Mouse (Mus musculus) small intestine, adult 2 months (tissue): Measurements from ENCODE around the gene Ap3d1. TPM values are rescaled to one million over a fixed set of nuclear protein-coding genes. Genes with fewer than 3 reads are reported as not detected.

Experiments used
- H3K27ac ChIP-seq: fragments of 200-500 bp; 2 replicates; pipeline ENCODE4 v1.5.1; 2012; ENCODE audit warnings: low read depth, low read length, control low read depth, inconsistent platforms; ENCODE audit not compliant: insufficient read depth
- H3K27me3 ChIP-seq: fragments of 200-500 bp; 2 replicates; pipeline ENCODE4 v1.6.1; 2012; ENCODE audit warnings: mild to moderate bottlenecking, moderate library complexity, low read length, inconsistent platforms; ENCODE audit not compliant: control insufficient read depth, insufficient read depth
- H3K36me3 ChIP-seq: fragments of 200-500 bp; 2 replicates; pipeline ENCODE4 v1.6.1; 2012; ENCODE audit warnings: mild to moderate bottlenecking, low read length, control low read depth, inconsistent platforms; ENCODE audit not compliant: control insufficient read depth, insufficient read depth
- H3K4me1 ChIP-seq: fragments of 200-500 bp; 2 replicates; pipeline ENCODE4 v1.6.1; 2012; ENCODE audit warnings: low read length, inconsistent platforms, mixed read lengths; ENCODE audit not compliant: control insufficient read depth, insufficient read depth, insufficient read length
- H3K4me3 ChIP-seq: fragments of 200-500 bp; 2 replicates; pipeline ENCODE4 v1.5.1; 2012; ENCODE audit warnings: low read depth, mild to moderate bottlenecking, control low read depth, inconsistent platforms, low read length, moderate library complexity
- CTCF ChIP-seq: fragments of 200-500 bp; IDR thresholded peaks from 2 replicates; pipeline ENCODE4 v1.5.1; 2012; ENCODE audit warnings: low read depth, mild to moderate bottlenecking, control low read depth, inconsistent platforms, low read length, moderate library complexity, mixed read lengths; ENCODE audit not compliant: insufficient replicate concordance, insufficient read length; ENCODE audit errors: extremely low read depth
- POLR2A ChIP-seq: fragments of 200-500 bp; IDR thresholded peaks from 2 replicates; pipeline ENCODE4 v1.6.1; 2012; ENCODE audit warnings: low read depth, mild to moderate bottlenecking, control low read depth, inconsistent platforms, low read length, moderate library complexity
- WGBS: fragments of 180-500 bp; shearing (Covaris S2); methylation state at CpG from one replicate; pipeline ENCODE4 v1.1.7; 2018; 5-methylcytosine and 5-hydroxymethylcytosine counted together
- polyA plus RNA-seq: library from polyadenylated mRNA; depleted of rRNA; stranded (reverse); fragments of >200 nt; gene quantifications from 2 replicates; pipeline ENCODE4 v1.2.3, GENCODE M21; 2012

Ap3d1 gene
- polyA plus RNA-seq, 1 experiment: 110 TPM

DNA sequence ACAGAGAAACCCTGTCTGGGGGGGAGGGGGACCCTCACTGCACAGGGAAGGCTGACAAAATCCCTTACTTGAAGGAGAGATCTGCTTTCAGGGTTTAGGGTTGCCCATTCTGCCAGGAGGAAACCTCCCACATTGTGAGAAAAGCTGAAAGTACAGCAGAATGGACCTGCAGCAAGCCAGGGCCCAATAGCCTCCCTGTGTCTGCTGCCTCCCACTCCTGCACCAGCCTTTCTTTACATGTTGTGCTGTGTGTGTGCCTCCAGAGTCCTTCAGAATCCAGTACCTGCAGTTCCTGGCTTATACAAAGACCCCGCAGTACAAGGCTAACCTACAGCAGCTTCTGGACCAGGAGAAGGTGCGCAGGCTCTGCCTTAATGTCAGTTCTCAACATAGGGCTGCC lies 42.2 kb upstream of the Ap3d1 start:
- TF ChIP-seq POLR2A: no peak
- H3K27ac ChIP-seq: no peak overlapping the region
- no peaks in the 10 kb centered on the region for H3K4me1 ChIP-seq
- no peaks in the 10 kb centered on the region for H3K27me3 ChIP-seq
- peaks cover 92% of the 10 kb centered on the region for H3K36me3 ChIP-seq
- no peak overlapping the region for H3K4me3 ChIP-seq
- 100% methylated on average over 2 of the region's 2 CpGs for WGBS

DNA sequence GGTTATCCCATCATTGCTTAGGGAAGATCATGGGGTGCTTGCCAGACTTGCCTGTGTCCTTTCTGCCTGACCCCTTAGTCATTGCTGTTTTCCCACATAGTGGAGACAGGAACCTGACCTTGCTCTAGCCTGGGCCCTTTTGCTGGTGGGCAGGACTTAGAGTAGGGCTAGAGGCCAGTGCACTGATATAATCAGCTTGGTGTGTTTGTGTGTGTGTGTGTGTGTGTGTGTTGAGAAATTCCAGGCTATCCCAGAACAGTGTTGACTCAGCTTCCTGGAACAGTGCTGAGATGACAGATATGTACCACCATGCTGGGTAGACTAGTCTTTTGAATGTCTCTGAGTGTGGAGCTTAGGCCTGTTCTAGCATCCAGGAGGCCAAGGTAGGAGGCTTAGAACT lies 37.5 kb upstream of the Ap3d1 start:
- peaks cover 91% of the 10 kb centered on the region for H3K36me3 ChIP-seq

DNA sequence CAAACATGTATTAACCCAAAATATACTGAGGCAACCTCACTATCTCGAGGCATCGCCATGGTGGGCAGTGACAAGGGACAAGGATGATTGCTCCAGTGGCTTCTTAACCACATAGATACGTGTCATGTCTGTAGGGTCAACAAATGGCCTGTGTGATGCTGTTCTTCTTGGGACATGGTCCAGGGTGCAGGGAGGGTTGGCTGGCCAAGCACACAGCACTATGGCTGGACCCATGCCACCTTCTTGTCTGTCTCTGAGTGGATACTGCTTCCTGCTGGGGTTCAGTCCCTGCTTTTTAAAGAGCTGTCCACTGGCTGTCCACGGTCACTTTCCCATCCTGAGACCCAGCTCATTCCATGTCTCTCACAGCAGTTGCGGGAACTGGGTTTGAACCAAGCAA lies 35.1 kb upstream of the Ap3d1 start:
- peaks cover 91% of the 10 kb centered on the region for H3K36me3 ChIP-seq
- TF ChIP-seq CTCF: no peak
- TF ChIP-seq POLR2A: no peak

More for the DNA sequence above, 37.5 kb upstream of the Ap3d1 start:
- TF ChIP-seq CTCF: no peak
- no peak for TF ChIP-seq POLR2A
- Histone ChIP-seq H3K4me1 (no peaks in the 10 kb centered on the region), H3K27me3 (no peaks in the 10 kb centered on the region), H3K27ac (no peak overlapping the region), H3K4me3 (no peak overlapping the region)

DNA sequence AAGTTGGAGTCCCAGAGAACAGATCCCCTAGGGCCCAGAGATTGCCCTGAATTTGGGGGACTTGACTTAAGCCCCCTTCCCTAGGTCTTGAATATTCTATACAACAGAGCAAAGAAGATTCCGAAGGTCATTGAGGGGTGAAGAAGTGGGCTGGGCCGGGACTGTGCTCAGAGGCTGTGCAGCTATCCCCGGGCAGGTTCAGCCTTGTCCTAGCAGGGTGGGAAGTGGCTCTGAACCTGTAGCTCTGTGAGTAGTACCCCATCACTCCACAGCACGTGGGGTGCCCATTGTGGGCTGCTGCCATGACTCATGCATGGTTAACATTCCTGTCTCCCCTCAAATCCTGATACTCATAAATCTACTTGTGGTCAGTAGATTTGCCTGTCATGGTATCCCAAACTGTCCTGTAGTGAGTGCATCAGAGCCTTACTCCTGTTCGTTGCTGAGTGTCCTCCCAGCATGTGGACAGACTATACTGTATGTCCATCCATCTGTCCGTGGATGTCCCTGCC lies 34.4 kb upstream of the Ap3d1 start:
- H3K36me3 ChIP-seq: peaks cover 90% of the 10 kb centered on the region
- TF ChIP-seq CTCF (no peak), POLR2A (no peak)
- H3K27me3 ChIP-seq: no peaks in the 10 kb centered on the region
- no peak overlapping the region for H3K27ac ChIP-seq
- peaks cover 3% of the 10 kb centered on the region; the same call in 1 of the 2 replicates for H3K4me1 ChIP-seq
- WGBS: 88% methylated on average over 6 of the region's 6 CpGs
- no peak overlapping the region for H3K4me3 ChIP-seq

More for the DNA sequence above, 35.1 kb upstream of the Ap3d1 start:
- H3K4me3 ChIP-seq: no peak overlapping the region
- no peaks in the 10 kb centered on the region for H3K27me3 ChIP-seq
- peaks cover 3% of the 10 kb centered on the region; the same call in 1 of the 2 replicates for H3K4me1 ChIP-seq
- H3K27ac ChIP-seq: no peak overlapping the region
- WGBS: 94% methylated on average over 5 of the region's 5 CpGs

DNA sequence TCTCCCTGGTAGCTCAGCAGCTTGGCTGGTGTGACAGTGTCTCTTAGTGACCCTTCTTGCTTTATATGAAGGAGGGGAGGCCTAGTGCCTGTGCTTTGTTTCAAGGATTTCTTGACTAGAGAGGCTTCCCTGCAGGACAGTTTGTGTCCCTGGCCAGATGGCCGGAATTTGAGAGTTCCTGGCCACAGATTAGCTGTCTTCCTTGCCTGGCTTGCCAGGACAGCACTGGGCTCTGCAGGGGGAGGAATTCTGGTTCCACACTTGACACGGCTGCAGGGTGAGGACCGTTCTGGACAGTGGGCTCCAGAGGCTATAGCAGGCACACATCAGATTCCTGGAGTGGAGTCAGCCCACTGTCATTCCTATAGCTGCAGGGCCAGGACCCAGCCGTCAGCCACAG lies 33.7 kb upstream of the Ap3d1 start:
- WGBS: 94% methylated on average over 4 of the region's 4 CpGs
- peaks cover 90% of the 10 kb centered on the region for H3K36me3 ChIP-seq

DNA sequence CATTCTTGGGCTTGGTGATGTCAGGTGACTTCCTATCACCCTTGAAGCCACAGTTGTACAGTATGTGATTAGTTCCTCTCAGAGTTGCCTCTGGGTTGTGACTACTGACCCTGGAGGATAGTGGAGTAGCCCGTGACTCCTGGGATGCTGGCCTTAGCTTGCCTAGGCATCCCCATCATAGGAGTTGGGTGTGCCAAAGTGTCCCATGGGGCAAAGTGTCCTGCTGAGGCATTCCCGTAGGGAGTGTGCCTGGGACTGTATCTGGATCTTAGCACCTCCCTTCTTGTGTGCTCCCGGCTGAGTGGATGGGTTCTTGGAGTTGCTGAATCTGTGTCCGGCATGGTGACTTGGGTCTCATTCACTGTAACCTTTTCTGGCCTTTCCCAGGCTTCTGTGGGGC lies 32.9 kb upstream of the Ap3d1 start:
- H3K27ac ChIP-seq: no peak overlapping the region

More for the DNA sequence above, 33.7 kb upstream of the Ap3d1 start:
- TF ChIP-seq CTCF (no peak), POLR2A (no peak)
- peaks cover 3% of the 10 kb centered on the region; the same call in 1 of the 2 replicates for H3K4me1 ChIP-seq
- H3K27me3 ChIP-seq: no peaks in the 10 kb centered on the region
- H3K4me3 ChIP-seq: no peak overlapping the region
- H3K27ac ChIP-seq: no peak overlapping the region

GRCm38 (mm10) chr10:80774549-80774948 lies 32.5 kb upstream of the Ap3d1 start:
- H3K4me3 ChIP-seq: no peak overlapping the region
- H3K36me3 ChIP-seq: peaks cover 93% of the 10 kb centered on the region
- H3K4me1 ChIP-seq: peaks cover 3% of the 10 kb centered on the region; the same call in 1 of the 2 replicates
- 50% methylated on average over 2 of the region's 2 CpGs for WGBS
- H3K27ac ChIP-seq: no peak overlapping the region; the same call in 1 of the 2 replicates
- peak; percentile 96; the same call in 1 of the 2 replicates for TF ChIP-seq CTCF
- no peak for TF ChIP-seq POLR2A
- no peaks in the 10 kb centered on the region for H3K27me3 ChIP-seq

More for the DNA sequence above, 32.9 kb upstream of the Ap3d1 start:
- peaks cover 3% of the 10 kb centered on the region; the same call in 1 of the 2 replicates for H3K4me1 ChIP-seq
- no peak for TF ChIP-seq POLR2A
- peaks cover 91% of the 10 kb centered on the region for H3K36me3 ChIP-seq
- 86% methylated on average over 4 of the region's 4 CpGs for whole genome bisulfite sequencing
- H3K27me3 ChIP-seq: no peaks in the 10 kb centered on the region
- H3K4me3 ChIP-seq: no peak overlapping the region

DNA sequence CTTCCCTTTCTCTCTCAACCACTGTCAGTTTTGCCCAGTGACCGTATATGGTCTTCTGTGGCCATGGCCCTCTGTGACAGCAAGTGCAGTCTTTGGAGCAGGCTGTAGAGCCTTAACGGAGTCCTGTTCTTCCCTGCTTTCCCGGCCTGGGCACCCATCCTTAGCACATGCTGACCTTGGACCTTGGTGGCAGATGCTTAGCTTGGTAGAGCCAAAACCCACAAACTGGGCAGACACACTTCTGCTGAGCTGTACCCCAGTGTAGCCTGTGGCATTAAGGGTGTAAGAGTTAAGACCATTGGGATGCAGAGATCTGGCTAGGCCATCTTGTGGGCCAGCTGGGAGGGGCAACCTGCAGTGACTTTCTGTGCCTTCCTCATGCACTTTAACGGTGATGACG lies 31.8 kb upstream of the Ap3d1 start:
- peaks cover 91% of the 10 kb centered on the region for H3K36me3 ChIP-seq
- TF ChIP-seq CTCF: no peak
- TF ChIP-seq POLR2A: no peak
- no peak overlapping the region; the same call in 1 of the 2 replicates for H3K27ac ChIP-seq
- no peaks in the 10 kb centered on the region for H3K27me3 ChIP-seq
- WGBS: 83% methylated on average over 5 of the region's 5 CpGs
- H3K4me3 ChIP-seq: no peak overlapping the region
- peaks cover 3% of the 10 kb centered on the region; the same call in 1 of the 2 replicates for H3K4me1 ChIP-seq
